Mouse (Mus musculus) hindbrain, embryonic 11.5 days (tissue): Measurements from ENCODE around the gene Dscaml1. TPM values are rescaled to one million over a fixed set of nuclear protein-coding genes. Genes with fewer than 3 reads are reported as not detected.

Source experiments
- ATAC-seq: fragments of 200-750 bp; cut with Nextera tagmentation; 2 replicates; pipeline ENCODE4 v1.8.0; 2017; ENCODE audit warnings: mild to moderate bottlenecking, moderate TSS enrichment, moderate library complexity; ENCODE audit not compliant: low FRiP score
- DNase-seq: peaks from one replicate; pipeline ENCODE4 v3.0.0-alpha.2; 2015; ENCODE audit warnings: low spot score
- H3K27ac ChIP-seq: fragments of 300-500 bp; sonication (generic); 2 replicates; pipeline ENCODE4 v1.5.1; 2014; ENCODE audit warnings: mild to moderate bottlenecking, low read depth, low read length
- H3K27me3 ChIP-seq: fragments of 300-500 bp; sonication (generic); 2 replicates; pipeline ENCODE4 v1.6.1; 2014; ENCODE audit warnings: mild to moderate bottlenecking, low read length, moderate library complexity, mixed read lengths; ENCODE audit not compliant: control insufficient read depth, insufficient read depth
- H3K36me3 ChIP-seq: fragments of 300-500 bp; sonication (generic); 2 replicates; pipeline ENCODE4 v1.6.1; 2014; ENCODE audit warnings: mild to moderate bottlenecking, low read length, moderate library complexity, mixed read lengths; ENCODE audit not compliant: control insufficient read depth, insufficient read depth
- H3K4me1 ChIP-seq: fragments of 300-500 bp; sonication (generic); replicated peaks from 2 replicates; pipeline ENCODE4 v1.6.1; 2014; ENCODE audit warnings: low read length, mixed read lengths; ENCODE audit not compliant: control insufficient read depth, insufficient read depth
- H3K4me2 ChIP-seq: fragments of 300-500 bp; sonication (generic); replicated peaks from 2 replicates; pipeline ENCODE4 v1.6.1; 2014; ENCODE audit warnings: mild to moderate bottlenecking, low read depth, low read length
- H3K4me3 ChIP-seq: fragments of 300-500 bp; sonication (generic); 2 replicates; pipeline ENCODE4 v1.5.1; 2014; ENCODE audit warnings: low read depth, low read length
- H3K9ac ChIP-seq: fragments of 300-500 bp; sonication (generic); 2 replicates; pipeline ENCODE4 v1.6.1; 2014; ENCODE audit warnings: low read depth, low read length
- H3K9me3 ChIP-seq: fragments of 300-500 bp; sonication (generic); 2 replicates; pipeline ENCODE4 v1.6.1; 2016; ENCODE audit warnings: low read length; ENCODE audit not compliant: control insufficient read depth
- WGBS: fragments of 180-500 bp; shearing (Covaris S2); extraction: QIAGEN DNeasy Blood & Tissue Kit; methylation state at CpG from one replicate; pipeline ENCODE4 v1.1.7; 2014; 5-methylcytosine and 5-hydroxymethylcytosine counted together
- polyA plus RNA-seq: library from polyadenylated mRNA; unstranded; fragments of >200 nt; fragmentation: Nextera tagmentation; extraction: Ambion mirVana; gene quantifications from 2 replicates; pipeline ENCODE4 v1.2.1, GENCODE M21; 2014

Gene Dscaml1
- polyA plus RNA-seq, 1 experiment from 2014 or later = 0.80 TPM

DNA sequence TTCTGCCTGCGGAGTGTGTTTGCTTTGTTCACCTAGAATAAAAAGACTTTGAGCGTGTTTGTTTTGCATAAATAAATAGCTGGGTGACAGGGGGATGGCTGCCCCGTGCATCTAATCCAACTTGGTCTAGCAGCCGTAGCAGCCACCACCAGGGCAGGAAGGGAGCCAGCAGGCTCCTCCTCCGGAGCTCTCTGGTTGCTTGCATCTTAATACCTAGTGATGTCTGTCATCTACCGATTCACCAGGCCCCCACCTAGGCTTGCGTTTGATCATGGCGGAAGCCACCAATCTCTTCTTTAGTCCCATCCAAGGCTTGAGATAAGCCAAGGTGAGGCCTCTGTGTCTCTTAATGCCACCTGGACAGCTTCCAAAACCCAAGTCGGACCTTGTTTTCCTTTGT lies 193.6 kb downstream of the Dscaml1 start:
- no peak overlapping the region for H3K4me3 ChIP-seq
- DNase-seq (no peak), ATAC-seq (no peak)
- H3K4me2 ChIP-seq = no peak overlapping the region
- no peaks in the 10 kb centered on the region for H3K27me3 ChIP-seq
- no peak overlapping the region for H3K9ac ChIP-seq
- no peaks in the 10 kb centered on the region for H3K36me3 ChIP-seq
- H3K27ac ChIP-seq = no peak overlapping the region
- no peaks in the 10 kb centered on the region for H3K9me3 ChIP-seq
- H3K4me1 ChIP-seq = no peaks in the 10 kb centered on the region
- WGBS = 59% methylated on average over 9 of the region's 9 CpGs

DNA sequence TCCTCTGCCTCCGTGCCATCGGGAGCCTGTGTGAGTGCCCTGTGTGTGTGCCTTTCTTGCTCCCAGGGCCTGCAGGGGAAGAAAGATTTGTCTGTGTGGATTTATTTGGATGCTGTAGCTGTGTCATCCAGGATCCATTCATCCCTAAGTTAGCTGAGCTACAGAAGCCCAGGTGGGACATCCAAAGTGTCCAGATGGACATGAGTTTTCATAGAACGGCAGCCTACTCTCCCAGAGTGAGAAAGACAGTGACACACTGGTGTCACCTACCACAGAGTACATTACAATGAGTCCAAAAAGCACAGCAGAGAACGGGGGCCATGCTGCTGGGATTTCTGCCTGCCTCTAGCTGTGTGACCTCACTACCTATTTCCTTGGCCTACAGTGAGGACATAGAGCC lies 194.5 kb downstream of the Dscaml1 start:
- 96% methylated on average over 4 of the region's 4 CpGs for WGBS
- Histone ChIP-seq H3K9me3 (no peaks in the 10 kb centered on the region), H3K27ac (no peak overlapping the region), H3K4me3 (no peak overlapping the region), H3K9ac (no peak overlapping the region), H3K4me1 (no peaks in the 10 kb centered on the region; the same call in 1 of the 2 replicates), H3K4me2 (no peak overlapping the region), H3K36me3 (no peaks in the 10 kb centered on the region), H3K27me3 (no peaks in the 10 kb centered on the region)
- ATAC-seq = no peak
- no peak for DNase-seq

DNA sequence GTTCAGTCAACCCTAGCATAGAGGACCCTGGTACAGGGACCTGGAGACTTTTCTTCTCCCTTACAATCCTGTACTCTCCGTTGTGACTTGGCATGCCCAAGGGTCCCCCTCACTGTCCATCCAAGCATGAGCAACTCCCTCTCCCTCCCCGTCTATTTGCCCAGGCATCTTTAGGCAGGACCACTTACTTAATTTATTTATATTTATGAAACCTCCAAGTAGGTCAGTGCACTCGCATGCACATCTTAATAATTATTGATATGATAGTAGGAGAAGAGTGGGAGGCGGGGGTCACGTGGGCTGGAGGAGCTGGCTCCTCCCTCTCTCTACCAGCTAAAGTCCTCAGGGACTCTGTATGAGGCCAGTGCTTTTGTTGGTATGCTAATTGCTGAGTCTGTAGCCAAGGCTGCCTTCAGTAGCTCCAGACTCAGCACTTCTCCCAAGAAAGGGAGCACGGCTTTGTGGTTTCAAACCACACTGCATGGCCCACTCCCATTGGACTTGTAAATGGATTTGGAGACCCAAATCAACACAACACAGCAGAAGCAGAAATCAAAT lies 199.5 kb downstream of the Dscaml1 start:
- peaks cover 5% of the 10 kb centered on the region; the same call in 1 of the 2 replicates for H3K4me1 ChIP-seq
- peak; percentile 79 for ATAC-seq
- no peaks in the 10 kb centered on the region for H3K36me3 ChIP-seq
- peak; percentile 56 for DNase-seq
- H3K4me2 ChIP-seq = no peak overlapping the region
- no peaks in the 10 kb centered on the region for H3K27me3 ChIP-seq
- H3K27ac ChIP-seq = 0 out of 2 replicates have a peak overlapping the region, but pooled peaks have one; percentile 59
- no peaks in the 10 kb centered on the region for H3K9me3 ChIP-seq
- no peak overlapping the region for H3K4me3 ChIP-seq
- WGBS = 43% methylated on average over 6 of the region's 6 CpGs
- no peak overlapping the region for H3K9ac ChIP-seq

DNA sequence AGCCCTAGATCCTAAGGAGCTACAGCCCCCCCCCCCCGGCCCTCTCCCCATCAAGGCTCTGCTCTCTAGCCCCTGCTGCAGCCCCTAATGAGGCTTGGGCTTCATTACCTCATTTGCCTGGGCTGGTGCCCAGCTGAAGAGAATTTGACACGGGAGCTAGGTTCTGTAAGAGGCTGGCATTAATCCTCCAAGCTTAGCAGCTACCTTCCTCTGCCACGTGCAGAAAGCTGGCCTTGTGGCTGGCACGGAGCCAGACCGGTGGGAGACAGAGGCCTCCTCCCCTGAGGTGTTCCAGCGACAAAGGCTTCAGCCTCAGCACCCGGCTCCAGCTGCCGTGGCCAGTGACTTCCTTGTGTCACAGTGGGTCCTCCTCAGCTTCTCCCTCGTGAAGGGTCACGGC lies 206.1 kb downstream of the Dscaml1 start:
- DNase-seq = peak; percentile 34
- 0 out of 2 replicates have a peak, but pooled peaks cover 3% of the 10 kb centered on the region for H3K4me1 ChIP-seq
- peak; percentile 38; the same call in 1 of the 2 replicates for ATAC-seq
- H3K4me2 ChIP-seq = no peak overlapping the region
- H3K9ac ChIP-seq = no peak overlapping the region
- no peaks in the 10 kb centered on the region for H3K27me3 ChIP-seq
- no peaks in the 10 kb centered on the region for H3K9me3 ChIP-seq
- H3K36me3 ChIP-seq = no peaks in the 10 kb centered on the region
- WGBS = 49% methylated on average over 10 of the region's 10 CpGs
- H3K4me3 ChIP-seq = no peak overlapping the region
- H3K27ac ChIP-seq = peak overlapping the region; percentile 42; the same call in 1 of the 2 replicates

DNA sequence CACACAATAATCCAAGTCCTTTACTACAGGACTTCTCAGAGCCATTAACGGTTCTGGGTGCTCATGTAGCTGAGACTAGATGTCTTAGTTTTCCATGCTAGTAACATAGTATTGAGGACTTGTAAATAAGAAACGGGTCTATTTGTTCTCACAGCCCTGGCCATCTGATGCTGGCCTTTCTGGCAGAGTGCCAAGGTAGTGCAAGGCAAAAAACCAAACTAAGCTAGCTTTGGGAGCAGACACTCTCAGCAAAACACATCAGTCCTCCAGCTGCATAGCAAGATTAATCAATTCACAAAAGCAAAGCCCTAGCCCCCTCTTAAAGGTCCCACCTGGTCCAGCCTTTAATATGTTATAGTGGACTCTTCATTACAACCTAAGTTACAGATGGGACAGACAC lies 206.6 kb downstream of the Dscaml1 start:
- no peaks in the 10 kb centered on the region for H3K27me3 ChIP-seq
- 68% methylated on average over 2 of the region's 2 CpGs for WGBS
- ATAC-seq = no peak
- H3K4me1 ChIP-seq = 0 out of 2 replicates have a peak, but pooled peaks cover 3% of the 10 kb centered on the region
- no peak overlapping the region for H3K9ac ChIP-seq
- no peaks in the 10 kb centered on the region for H3K9me3 ChIP-seq
- H3K36me3 ChIP-seq = no peaks in the 10 kb centered on the region
- peak overlapping the region; percentile 42; the same call in 1 of the 2 replicates for H3K27ac ChIP-seq
- H3K4me3 ChIP-seq = no peak overlapping the region
- no peak overlapping the region for H3K4me2 ChIP-seq
- DNase-seq = no peak

DNA sequence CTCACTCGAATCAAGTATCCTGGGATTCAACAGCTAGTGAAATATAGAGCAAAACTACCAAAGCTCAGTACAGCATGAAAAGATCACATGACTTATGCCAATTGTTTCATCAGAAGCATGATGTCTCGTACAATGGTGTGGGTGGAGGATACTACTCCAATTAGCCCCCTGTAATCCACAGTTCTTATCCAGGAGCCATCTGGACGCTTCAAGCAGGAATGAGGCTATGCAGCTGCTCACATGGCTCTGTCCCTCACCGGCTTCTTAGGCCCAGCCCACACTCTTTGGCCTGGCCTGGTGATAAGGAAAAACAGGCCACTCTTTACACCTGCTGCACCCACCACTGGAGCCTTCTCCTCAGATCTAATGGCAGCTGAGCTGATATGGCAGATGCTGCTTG lies 208.6 kb downstream of the Dscaml1 start:
- Histone ChIP-seq H3K27ac (no peak overlapping the region), H3K36me3 (no peaks in the 10 kb centered on the region), H3K4me1 (0 out of 2 replicates have a peak, but pooled peaks cover 3% of the 10 kb centered on the region), H3K4me2 (no peak overlapping the region), H3K9me3 (no peaks in the 10 kb centered on the region), H3K27me3 (no peaks in the 10 kb centered on the region), H3K9ac (no peak overlapping the region), H3K4me3 (no peak overlapping the region)
- no peak for ATAC-seq
- no peak for DNase-seq
- 83% methylated on average over 4 of the region's 4 CpGs for WGBS

DNA sequence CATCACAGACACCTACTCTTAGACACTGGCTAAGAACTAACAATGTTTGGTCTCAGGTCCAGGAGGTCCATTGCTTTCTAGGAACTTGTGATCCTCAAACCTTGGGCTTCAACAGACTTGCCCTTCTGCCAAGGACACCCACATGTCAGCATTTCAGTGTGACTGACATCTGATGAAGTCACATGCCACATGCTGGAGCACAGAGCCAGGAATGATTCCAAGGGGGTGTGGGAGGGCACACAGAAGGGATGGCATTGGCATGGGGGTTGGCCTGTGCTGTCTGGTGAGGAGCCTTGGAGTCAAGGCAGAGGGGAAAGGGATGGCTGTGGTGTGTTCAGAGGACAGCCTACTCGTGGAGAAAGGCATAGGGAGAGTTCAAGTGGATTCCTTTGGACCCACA lies 210.9 kb downstream of the Dscaml1 start:
- WGBS = 68% methylated on average over 1 of the region's 1 CpGs
- no peak overlapping the region for H3K4me2 ChIP-seq
- no peaks in the 10 kb centered on the region for H3K9me3 ChIP-seq
- ATAC-seq (no peak), DNase-seq (no peak)
- H3K9ac ChIP-seq = no peak overlapping the region
- H3K27me3 ChIP-seq = no peaks in the 10 kb centered on the region
- H3K4me1 ChIP-seq = 0 out of 2 replicates have a peak, but pooled peaks cover 3% of the 10 kb centered on the region
- no peak overlapping the region for H3K27ac ChIP-seq
- H3K36me3 ChIP-seq = no peaks in the 10 kb centered on the region
- no peak overlapping the region for H3K4me3 ChIP-seq

DNA sequence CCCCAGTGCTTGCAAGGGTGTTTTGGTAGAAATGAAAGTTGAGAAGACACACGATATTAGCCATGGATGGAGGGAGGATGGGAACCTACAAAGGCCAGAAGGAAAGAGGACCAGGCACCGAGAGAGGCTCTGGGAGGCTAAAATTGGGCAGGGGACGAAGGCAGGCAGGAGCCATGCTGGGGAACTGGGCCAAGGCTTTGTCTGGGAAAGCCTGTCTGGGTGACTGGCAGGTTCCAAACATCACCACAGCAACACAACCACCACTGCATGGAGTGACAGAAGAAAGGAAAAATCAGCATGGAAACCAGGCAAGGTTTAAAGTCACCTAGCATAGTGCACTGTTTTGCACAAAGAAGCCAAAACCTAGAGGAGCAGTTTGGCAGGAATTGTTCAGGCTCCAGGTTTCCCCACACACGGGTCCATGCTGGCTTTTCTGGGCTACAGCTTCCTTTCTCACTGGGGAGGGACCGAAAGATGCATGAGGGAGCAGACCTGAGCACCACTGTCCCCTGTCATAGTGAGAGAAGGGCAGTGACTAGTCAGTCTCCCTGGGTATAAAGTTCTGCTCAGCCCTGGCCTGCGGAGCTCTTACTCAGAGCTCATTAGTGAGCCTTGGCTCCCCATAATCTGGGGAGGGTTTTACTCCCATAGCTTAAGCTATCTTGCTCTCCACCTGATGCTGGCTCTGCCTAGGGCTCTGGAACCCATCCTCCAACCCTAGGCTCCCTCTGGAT lies 211.9 kb downstream of the Dscaml1 start:
- ATAC-seq (no peak), DNase-seq (no peak)
- Histone ChIP-seq H3K4me1 (no peaks in the 10 kb centered on the region), H3K27ac (no peak overlapping the region), H3K4me3 (no peak overlapping the region), H3K9me3 (no peaks in the 10 kb centered on the region), H3K27me3 (no peaks in the 10 kb centered on the region), H3K9ac (no peak overlapping the region), H3K36me3 (no peaks in the 10 kb centered on the region), H3K4me2 (no peak overlapping the region)
- 69% methylated on average over 6 of the region's 6 CpGs for WGBS
